Mouse (Mus musculus) thymus, postnatal 25 days (tissue): ENCODE measurements around the gene Olfr867.

ENCODE experiments used
- DNase-seq: peaks from one replicate; pipeline ENCODE4 v3.0.0; 2022

Gene Olfr867

GRCm38 (mm10) chr9:20057462-20057861, at the start of gene Olfr867:
Gene Olfr867, minus strand, starts transcription at chr9:20057562.
- DNase-seq, result no peak

- no peak for DNase-seq
Observed at GRCm38 (mm10) chr9:20098326-20098725, 41.0 kb upstream of the Olfr867 start, which contains the start of gene Olfr868. Gene Olfr868, plus strand, starts transcription at chr9:20098626.

- no peak for DNase-seq
Observed at GRCm38 (mm10) chr9:20073523-20074177, 16.3 kb upstream of the Olfr867 start.

- no peak for DNase-seq
Observed at GRCm38 (mm10) chr9:20071291-20071690, 13.9 kb upstream of the Olfr867 start.

- no peak for DNase-seq
Observed at GRCm38 (mm10) chr9:20070236-20070635, 12.9 kb upstream of the Olfr867 start.

- no peak for DNase-seq
Observed at GRCm38 (mm10) chr9:20047964-20048363, 9.4 kb downstream of the Olfr867 start.

GRCm38 (mm10) chr9:20027935-20028334, 29.4 kb downstream of the Olfr867 start, which contains the start of gene Olfr866:
Gene Olfr866, minus strand, starts transcription at chr9:20028035.
- no peak for DNase-seq
